Mouse (Mus musculus) bone marrow macrophage, adult 2 months (primary cell): ENCODE results near the gene Ppia.

Experiments
- CTCF ChIP-seq: IDR thresholded peaks from 2 replicates; pipeline ENCODE4 v1.5.1; 2012; ENCODE audit warnings: low read depth, mild to moderate bottlenecking, low read length, moderate library complexity
- POLR2A ChIP-seq: IDR thresholded peaks from 2 replicates; pipeline ENCODE4 v1.6.1; 2012; ENCODE audit warnings: mild to moderate bottlenecking, low read depth, low read length, borderline replicate concordance

- TF ChIP-seq POLR2A (no peak), CTCF (no peak)
Measured at GRCm38 (mm10) chr11:6410050-6410602, 5.1 kb upstream of the Ppia start.
